Mouse (Mus musculus): ENCODE measurements around the gene Col25a1.
A peak's percentile ranks its signal among the peaks of the same experiment; 100 is the strongest.

Gene Col25a1

DNA sequence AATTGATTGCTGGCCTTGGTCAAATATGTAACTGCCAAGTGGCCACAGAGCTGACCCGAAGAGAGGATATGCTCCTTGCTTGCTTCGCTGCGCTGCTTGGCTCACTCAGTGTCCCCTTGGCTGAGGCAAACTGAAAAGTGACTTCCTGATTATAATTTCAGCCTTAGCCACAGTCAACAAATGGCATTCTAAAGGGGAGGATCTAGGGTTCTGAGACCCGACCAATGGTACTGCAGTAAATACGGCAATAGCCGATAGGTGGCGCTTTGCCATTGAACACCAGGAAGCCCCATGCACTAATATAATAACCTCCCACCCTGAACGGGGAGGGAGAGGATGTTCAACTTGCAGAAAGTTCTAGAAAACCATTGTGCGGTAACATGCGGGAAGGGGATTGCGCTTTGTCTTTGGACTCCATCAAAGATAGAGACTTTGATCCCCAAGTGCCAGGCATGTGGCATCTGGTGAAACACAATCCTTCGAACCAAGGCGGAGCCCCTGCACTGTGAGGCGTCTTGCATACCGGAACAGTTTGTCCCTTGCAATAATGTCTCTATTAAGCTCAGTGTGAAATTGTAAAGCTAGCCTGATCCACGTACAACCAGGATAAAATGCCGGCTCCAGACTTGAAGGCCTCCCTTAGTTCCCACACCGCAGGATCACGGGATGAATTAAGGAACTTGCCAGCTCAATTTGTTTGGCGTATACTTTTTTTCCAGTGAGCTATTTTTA, 363.5 kb downstream of the Col25a1 start:
- DNase-seq = peak; percentile 7

DNA sequence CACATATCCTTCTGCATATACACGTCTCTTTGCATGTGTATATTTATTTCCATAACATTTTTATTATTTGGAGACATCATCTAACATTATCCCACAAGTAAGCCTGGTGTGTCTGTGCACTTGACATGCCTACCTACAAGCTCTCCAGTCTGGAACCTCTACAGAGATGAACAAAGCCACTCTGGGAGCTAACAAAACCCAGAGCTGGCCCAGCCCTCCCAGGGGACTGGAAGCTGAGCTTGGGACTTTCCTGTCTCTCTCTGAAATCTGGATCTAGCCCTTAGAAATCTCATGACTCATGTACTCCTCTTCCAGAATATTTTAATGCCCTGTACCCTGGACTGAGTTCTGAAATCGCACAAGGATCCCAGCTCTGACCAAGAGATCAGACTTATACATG, 365.7 kb downstream of the Col25a1 start:
- no peak for DNase-seq

DNA sequence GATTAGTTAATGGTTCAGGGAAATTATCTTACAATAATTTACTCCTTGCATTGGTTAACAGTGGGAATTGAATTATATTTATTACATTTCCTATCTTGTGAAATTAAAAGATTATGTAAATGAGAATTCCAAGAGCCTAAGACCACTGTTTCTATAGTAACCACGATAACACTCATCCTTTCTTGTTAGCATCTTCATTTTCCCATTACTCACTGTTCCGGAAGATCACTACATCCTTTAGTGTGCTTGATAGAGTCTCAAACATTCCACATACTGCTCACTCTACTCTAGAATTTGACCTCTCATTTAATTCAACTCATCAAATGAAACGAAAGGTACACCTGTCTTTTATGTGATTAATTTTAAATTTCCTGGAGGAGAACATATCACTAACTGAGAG, 370.4 kb downstream of the Col25a1 start:
- no peak for DNase-seq

DNA sequence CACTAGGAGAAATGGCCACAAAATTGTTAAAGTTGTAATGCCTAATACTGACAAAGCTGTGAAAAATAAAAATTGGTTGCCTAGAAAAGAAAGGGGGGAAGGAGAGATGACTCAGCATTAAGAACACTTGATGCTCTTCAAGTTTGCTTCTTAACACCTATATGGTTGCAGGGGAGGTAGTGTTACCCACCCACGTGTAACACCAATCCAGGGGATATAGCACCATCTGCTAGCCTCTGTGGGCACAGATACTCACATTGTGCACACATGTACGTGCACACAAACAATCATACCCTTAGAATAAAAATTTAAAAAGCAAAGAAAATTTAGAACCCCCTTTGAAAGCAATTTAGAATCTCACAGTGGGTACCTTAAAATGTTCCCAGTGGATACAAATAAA, 377.0 kb downstream of the Col25a1 start:
- DNase-seq = no peak

DNA sequence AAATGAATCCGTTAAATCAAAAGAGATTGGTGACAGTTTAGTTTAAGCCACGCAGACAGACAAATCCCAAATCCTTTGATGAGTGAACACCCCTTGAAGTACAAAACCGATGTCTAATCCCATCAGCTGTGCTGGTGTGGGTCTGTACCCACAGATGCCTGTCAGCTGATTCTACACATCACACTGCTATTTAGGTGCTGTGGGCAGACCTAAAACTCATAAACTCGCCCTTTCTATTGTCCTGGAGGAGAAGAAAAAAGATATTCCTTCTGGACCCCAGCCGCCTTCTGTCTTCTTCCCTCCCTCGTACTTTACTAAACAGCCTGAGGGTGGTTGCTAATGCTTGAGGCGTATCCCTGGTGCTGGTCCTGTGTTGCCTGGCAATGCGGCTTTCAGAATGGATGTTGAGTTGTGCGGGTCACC, 387.2 kb downstream of the Col25a1 start:
- no peak for DNase-seq

DNA sequence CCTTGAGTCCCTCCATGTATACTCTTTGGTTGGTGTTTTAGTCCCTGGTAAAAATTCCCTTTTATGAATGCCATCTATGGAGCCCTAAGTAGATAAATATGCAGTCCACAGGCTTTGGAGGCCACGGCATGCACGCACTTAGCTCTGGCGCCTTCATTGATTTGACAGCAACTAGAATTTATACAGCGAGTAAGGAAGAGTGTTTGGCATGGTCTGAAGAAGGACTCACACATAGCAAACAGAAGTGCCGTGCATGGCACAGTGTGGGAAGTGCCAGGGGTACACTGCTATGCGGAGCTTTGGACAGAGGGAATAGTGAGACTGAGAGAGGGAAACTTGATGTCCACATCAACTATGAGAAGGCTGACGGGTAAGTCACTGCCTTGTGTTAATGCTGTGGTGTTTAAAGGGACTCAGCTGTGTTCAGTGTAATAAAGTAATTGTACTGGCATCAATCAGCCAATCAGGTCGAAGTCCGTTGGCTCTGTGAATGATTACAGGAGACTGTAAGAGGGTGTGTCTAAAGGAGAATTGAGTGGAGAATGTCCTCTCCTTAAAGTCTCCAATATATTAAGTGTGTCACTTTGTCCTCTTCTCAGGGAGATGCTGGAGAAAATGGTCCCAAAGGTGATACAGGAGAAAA, 390.7 kb downstream of the Col25a1 start:
- no peak for DNase-seq

DNA sequence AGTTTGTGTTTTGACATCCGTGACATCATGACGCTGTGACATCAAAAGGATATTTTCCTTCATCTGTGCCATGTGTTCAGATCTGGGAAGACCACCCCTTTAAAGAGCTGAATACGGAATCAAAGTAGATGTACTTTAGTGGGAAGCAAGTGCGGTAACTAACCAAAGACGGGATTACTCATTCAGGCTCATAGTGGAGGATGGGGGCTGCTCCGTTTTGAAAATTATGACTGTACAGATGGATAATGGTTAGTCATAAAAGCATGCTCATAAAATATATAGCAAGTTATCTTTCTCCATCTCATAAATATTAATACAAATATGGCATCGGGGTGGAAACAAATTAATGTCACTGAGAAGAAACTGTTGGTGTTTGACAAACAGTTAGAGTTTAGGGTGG, 391.7 kb downstream of the Col25a1 start:
- no peak for DNase-seq

DNA sequence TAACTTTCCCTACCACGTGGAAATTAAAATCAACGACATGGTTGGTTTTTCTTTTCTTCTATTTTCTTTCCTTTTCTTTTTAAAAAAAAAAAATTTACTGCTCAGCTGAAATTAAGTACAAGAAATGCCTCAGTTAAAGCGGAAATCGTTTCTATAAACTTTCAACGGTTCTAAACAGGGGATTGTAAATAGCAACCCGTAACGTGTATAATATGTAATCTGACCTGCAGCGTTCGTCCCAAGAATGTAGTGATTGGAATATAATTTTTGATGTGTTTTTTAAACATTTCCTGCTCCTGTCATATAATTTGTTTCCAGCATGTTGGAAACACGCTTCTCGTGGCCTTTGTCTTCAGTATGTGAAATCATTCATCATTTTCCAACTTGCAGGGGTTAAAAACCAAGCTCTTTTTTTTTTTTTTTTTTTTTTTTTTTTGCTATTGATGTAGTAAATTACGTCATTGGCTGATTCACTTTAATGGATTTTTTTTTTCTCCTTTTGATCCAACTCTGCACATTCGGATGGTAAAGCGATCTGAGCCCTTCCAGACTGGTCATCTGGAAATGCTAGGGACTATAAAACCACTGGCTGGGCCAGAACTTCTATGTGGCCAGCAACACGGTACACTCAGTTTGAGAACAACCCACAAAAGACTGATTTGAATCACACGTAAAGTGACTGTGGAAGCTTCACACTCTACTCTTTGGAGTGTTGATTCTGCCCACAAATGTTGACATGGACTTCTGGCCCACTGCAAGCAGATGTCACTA, 393.3 kb downstream of the Col25a1 start:
- DNase-seq = no peak

DNA sequence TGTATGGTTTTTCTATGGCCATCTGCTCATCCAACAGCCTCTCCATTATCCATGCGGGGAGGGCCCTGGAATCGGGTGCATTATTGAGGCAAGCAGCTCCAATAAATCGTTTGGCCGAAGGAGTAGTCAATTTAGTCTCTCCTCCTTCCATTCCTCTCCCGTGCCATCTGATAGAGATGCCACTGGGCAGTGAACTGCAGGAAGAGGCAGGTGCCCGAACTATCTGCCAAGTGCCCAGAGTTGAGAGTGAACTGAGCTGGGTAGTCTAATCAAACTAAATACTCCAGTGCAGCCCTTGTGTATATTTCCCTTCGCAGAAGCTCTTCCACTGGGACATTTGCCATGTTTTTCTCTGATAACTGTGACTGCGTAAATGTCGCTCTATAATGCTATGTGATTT, 403.7 kb downstream of the Col25a1 start:
- DNase-seq = no peak

DNA sequence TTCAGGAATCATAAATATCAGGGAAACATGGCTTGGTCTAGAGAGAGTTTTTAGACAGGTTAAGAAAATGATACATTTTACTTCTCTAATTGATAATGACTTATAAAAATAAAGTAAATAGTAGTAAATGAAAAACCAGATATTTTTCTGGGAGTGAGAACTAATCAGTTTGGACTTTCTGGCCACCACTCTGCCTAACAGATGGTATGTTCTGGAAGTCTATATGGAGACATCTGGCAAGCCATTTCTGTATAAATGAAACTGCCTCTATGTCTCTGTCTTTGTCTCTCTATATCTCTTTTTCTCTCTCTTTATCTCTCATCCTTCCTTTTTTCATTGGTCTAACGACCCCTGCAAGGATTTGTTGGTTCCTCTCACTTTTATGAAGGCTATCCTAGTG, 410.2 kb downstream of the Col25a1 start:
- no peak for DNase-seq

DNA sequence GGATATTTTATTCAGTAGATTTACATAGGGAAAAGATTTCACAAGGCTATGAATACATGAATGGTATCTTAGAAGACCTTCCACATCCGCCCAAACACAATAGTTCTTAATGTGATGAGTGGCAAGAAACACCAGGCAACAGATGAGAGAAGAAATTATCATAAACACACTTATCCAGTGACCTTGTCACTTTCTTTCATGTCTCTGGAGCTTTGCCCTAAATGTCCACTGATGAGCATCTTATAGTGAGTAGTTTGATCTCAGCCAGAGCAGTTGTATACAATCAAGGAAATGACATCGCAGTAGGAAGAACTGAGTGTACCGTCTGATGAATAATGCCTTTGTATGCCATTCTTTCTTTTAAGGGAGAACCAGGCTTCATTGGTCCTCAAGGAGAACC, 414.7 kb downstream of the Col25a1 start:
- no peak for DNase-seq

DNA sequence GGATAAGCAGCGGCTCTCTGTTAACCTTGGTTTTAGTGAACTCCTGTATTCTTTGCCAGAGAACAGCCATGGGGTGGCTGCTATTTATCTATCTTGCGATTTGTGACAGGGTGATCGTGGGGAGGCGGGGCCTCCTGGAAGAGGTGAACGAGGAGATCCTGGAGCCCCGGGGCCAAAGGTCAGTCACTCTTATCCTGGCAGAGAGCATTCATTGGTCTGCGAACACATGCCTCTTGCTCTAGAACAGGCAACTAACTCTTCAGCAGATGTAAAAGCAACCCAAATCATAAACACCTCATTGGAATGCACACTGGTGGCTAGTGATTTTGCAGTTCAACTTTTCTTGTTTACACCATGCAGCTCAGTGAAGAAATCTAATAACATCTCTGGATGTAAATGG, 417.8 kb downstream of the Col25a1 start:
- no peak for DNase-seq

DNA sequence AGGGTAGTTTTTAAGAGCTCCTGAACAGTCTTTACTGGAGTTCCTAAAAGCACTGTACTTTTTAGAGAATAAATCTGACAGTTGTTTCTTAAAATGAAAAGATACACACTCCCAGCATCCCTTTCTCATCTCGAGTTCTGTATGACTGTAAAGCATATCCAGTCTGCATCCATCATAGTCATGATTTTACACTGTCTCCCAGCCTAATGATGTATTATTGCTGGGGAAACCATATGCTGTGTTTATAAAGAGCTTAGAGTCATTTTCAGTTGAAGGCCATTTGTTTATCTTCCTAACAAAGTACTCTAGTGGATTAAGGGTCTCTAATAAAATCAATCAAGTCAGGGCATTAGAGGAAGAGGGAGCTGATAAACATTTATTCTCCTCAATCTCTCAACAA, 425.0 kb downstream of the Col25a1 start:
- DNase-seq = no peak

DNA sequence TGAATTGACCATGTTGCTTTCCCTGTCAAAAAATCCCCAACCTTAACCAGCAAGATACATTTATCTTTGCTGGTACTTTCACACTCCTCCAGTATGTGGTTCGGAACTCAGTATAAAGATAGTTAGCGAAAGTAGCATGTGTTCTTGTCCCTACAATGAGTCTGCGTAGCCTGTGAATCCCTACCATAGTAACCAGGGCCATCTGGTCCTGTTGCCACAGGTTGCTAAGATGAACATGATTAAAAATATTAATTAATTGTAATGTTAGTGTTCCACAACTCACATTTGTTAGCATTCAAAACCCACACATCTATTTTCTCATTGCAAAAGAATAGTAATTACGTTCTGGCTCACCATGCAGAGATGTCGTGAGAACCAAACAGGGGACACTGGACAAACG, 434.3 kb downstream of the Col25a1 start:
- no peak for DNase-seq

DNA sequence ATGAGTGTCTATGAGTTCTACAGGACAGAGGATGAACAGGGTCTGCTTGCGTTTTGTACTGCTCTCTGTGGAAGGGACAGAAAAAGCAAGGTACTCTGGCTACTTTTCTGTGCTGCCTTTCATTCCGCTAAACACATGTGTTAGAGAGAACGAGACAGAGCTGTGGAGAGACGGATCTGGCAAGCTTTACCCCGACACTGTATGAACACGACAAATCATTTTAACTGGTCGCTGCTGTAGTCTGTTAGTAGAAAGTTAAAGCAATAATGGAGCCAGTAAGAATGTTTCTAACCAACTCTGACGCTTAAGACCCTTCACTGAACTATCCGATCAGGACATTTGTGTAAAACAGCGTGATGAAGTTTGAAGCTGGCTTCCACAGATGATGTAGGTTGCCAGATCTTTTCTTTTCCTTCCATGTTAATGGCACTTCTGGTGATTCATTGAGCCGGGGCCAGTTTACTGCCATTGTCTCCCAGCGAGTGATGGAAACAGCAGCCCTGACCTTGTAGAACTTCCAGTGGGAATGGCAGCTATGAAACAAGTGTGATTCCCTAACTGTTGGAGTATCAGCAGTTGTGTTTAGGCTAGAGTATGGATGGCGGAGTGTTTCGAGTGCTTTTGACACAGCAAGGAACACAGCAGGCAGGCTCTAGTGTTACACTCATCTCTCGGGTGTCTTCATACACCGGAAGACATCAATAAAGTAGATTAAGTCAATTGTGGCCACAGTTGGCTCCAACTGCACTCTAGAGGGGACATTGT, 437.2 kb downstream of the Col25a1 start:
- DNase-seq = no peak

DNA sequence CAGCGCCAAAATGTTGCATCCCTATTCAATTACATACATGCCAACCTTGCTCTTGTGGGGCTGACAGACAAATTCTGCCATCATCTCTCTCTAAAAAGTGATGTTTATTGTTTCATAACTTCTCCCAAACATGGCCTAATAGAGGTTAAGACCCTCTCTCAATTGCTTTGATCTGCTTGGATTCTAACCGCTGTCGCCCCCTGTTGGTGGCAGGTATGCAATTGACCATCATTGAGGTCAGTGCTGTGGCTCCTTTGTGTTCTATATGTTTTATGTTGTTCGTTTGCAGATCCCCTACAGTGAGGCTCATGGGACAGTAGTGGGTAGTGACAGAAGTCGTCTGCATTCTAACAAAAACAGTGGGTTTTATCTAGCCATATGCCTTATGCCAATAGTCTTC, 441.9 kb downstream of the Col25a1 start:
- no peak for DNase-seq

DNA sequence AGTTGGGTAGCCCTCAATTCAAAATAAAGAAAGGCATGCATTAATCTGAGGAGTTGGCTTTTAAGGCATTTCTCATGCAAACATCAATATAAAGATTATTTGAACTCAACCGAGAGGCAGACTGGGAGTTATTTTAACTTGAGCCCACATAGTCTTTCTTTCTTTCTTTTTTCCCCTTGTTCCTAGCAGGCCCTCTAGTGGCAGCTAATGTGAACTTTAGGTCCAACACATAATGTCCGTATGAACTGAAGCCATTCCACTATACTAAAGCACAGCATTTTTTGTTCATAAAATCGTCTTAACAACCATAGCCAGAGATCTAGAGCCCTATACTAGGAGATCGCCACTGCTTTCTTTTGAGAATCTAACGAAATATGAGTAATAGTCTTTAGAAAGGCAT, 443.4 kb downstream of the Col25a1 start:
- peak; percentile 9 for DNase-seq

DNA sequence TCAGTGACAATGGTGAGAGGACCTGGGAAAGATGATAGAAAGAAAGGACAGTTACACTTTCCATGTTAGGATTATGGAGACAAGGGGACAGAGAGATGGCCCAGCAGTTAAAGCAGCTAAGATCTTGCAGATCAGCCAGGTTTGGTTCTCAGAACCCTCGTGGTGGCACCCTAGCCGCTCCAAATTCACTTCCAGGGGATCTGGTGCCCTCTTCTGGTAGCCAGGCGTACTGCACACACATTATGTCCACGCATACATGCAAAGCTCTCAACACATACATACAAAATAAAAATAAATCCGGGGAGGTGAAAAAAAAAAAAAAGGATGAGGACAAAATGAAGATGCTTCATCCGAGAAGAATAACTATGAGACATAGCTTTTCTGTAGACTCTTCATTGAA, 445.4 kb downstream of the Col25a1 start:
- peak; percentile 21 for DNase-seq

DNA sequence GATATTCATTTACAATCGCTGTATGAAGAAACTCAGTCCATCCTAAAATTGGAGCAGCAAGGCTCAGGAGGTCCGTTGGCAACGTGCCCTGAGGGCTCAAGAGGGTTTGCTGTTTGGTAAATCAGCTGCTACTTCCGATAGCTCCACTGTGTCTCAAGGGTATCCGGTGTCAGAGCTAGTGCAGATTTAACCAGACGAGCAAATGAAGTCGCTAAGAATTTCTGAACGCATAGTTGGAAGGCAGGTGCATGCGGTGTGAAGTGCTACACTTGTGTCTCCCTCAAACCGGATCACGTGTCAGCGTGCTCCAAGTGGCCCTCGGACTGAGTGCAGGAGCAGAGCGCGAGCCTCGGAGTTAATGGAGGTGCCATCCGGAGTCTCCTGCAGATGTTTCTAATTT, 448.2 kb downstream of the Col25a1 start:
- DNase-seq = no peak

DNA sequence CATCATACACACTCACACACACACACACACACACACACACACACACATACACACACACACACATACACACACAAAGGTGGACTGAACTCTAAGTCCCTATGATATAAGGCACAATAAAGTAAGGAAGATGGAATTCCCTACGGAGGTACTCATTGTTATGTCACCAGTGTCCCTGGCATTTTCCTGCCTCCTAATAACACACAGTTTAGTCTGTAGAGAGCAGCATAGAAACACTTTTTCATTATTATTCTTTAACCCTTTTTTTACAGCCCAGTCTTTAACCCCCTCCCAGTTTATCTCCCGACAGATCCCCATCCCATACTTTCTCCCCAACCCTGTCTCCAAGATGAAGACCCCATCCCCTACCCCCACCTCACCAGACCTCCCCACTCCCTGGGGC, 450.3 kb downstream of the Col25a1 start:
- no peak for DNase-seq

DNA sequence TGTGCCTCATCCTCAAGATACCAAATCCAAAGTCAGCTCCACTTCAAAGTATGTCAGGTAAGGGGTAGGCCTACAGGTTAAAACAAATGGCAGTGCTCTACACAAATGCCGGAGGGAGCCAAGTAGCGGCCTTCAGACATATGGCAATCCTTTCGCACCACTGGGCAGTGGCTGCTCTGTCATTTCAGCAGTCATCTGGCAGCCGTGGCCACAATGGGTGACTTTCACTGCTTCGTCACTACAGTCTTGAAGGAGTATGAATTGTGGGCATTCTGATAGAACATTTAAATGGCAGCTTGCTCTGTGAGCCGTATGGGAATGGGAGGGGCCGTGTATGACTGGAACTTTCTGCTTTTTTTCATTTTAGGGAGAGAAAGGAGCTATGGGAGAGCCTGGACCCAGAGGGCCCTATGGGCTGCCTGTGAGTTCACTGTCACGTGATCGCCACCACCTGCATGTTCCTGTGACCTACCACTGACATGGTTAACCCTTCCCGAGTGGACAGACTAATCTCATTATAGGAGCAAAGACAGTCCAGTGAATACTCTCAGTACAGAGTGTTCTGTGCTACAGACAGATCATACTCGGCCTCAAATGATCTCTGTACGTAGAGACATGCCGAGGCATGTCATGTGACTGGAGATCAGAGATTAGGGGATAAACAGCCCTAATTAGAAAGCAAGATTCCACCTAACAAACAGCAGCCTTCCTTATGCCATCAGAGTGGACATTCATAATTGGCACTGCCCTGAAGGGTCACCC, 451.8 kb downstream of the Col25a1 start:
- no peak for DNase-seq

DNA sequence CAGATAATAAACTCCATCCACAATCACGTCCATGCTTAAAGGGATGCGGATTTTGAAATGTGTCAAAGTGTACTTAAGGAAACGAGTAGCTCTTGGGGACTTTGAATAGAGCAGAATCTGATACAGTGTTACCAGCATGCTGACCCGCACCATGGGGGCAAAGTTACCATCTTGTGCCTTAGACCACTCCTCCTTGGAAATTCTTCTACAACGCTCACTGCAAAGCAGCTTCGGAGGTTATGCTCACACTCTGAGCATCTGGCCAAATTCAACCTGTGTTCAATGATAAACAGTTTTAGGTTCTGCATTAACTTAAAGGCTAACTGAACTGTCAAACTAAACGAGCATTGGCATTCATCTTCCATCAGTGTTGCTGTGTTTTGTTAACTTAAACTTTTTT, 452.7 kb downstream of the Col25a1 start:
- DNase-seq = no peak

DNA sequence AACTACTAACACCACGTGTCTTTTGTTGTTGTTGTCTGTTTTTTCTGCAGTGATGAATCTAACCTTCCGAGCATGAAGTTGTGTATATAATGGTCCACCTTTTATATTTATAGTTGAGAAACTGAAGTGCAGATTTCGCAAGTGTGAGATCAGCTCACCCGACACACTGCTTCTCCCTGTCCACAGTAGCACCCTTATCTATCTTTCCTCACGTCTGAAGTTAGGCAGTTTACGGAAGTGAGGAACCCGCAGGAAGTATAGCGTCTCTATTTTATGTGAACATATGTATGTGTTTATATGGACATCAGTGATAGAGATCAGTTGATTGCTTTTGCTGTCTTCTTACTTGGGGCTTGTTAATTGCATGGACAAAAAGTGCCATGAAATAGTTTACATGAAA, 463.7 kb downstream of the Col25a1 start:
- no peak for DNase-seq
